Mouse (Mus musculus): Measurements from ENCODE around the gene Usp2. TPM values are rescaled to one million over a fixed set of nuclear protein-coding genes. Genes with fewer than 3 reads are reported as not detected.
A peak's percentile ranks its signal among the peaks of the same experiment; 100 is the strongest.

Gene Usp2
- total and polyA plus RNA-seq, 3 experiments = 2.1 to 2.3 (median 2.2) TPM

- Histone ChIP-seq H3K79me2 (replicated peaks; ENCODE audit: control insufficient read depth, extremely low read depth, insufficient read depth, poor library complexity, severe bottlenecking) (no peaks in the 10 kb centered on the region), H3K9me3 (replicated peaks; ENCODE audit: low read length) (no peaks in the 10 kb centered on the region), H3K27ac (ENCODE audit: insufficient read depth, low read depth) (no peak overlapping the region), H3K4me1 (ENCODE audit: control insufficient read depth in 1 of 2, insufficient read depth in 2 of 2) (peaks cover 11 to 46% of the 10 kb centered on the region in 2 experiments), H3K27me3 (replicated peaks) (peaks cover 66% of the 10 kb centered on the region), H3K36me3 (replicated peaks in 1 of 2; ENCODE audit: control insufficient read depth in 1 of 2, insufficient read depth in 1 of 2, low read length in 1 of 2) (no peaks in the 10 kb centered on the region), H3K9ac (ENCODE audit: insufficient read depth, low read depth) (no peak overlapping the region), H3K4me3 (replicated peaks in 1 of 3; ENCODE audit: low read depth in 2 of 3, low read length in 2 of 3, poor library complexity in 1 of 3) (peak overlapping the region in 2 of 3 experiments; percentile 41 to 43), H3K4me2 (ENCODE audit: insufficient read depth, low read depth, poor library complexity, severe bottlenecking) (peak overlapping the region; percentile 48)
- in situ Hi-C loops (cut with MboI; ENCODE audit: low pct_ligation_motif_present, low pct_unique_long_range_greater_than_20kb, low sequenced_read_pairs) (no loop called here), dilution Hi-C loops (cut with MboI; ENCODE audit: extremely low pct_ligation_motif_present, extremely low pct_unique_long_range_greater_than_20kb, low sequenced_read_pairs) (no loop called here)
- TF ChIP-seq ELF1 (IDR thresholded peaks at IDR 0.05; ENCODE audit: low read depth, low read length) (no peak), GABPA (IDR thresholded peaks at IDR 0.05; ENCODE audit: insufficient replicate concordance, low read depth, low read length) (no peak), USF2 (conservative IDR thresholded peaks at IDR 0.05; ENCODE audit: low read depth, low read length) (no peak), CHD2 (IDR thresholded peaks at IDR 0.05; ENCODE audit: low read length) (no peak), ZNF384 (IDR thresholded peaks at IDR 0.05; ENCODE audit: low read depth, low read length) (no peak), MAX (IDR thresholded peaks at IDR 0.05; ENCODE audit: low read length) (no peak), ZKSCAN1 (IDR thresholded peaks at IDR 0.05; ENCODE audit: borderline replicate concordance, low read depth, low read length) (no peak), E2F4 (IDR thresholded peaks at IDR 0.05; ENCODE audit: insufficient replicate concordance, low read depth, low read length) (no peak), POLR2A (IDR thresholded peaks at IDR 0.05; ENCODE audit: low read depth, low read length) (no peak), MEF2A (IDR thresholded peaks at IDR 0.05; ENCODE audit: borderline replicate concordance, low read depth, low read length) (no peak), TCF12 (IDR thresholded peaks at IDR 0.05; ENCODE audit: low read depth, low read length) (no peak), ZC3H11A (IDR thresholded peaks at IDR 0.05; ENCODE audit: low read depth, low read length) (no peak), IRF4 (IDR thresholded peaks at IDR 0.05; ENCODE audit: low read depth, low read length) (no peak), EP300 (IDR thresholded peaks at IDR 0.05; ENCODE audit: low read length) (no peak), PAX5 (IDR thresholded peaks at IDR 0.05; ENCODE audit: low read length) (no peak), USF1 (IDR thresholded peaks at IDR 0.05; ENCODE audit: low read depth, low read length) (no peak), MYC (IDR thresholded peaks at IDR 0.05; ENCODE audit: low read depth, low read length) (no peak), JUND (conservative IDR thresholded peaks at IDR 0.05; ENCODE audit: low read depth, low read length) (no peak)
- no peak for DNase-seq (ENCODE audit: extremely low read depth)
Observed at GRCm38 (mm10) chr9:44130581-44131275, 63.9 kb downstream of the Usp2 start.

- no peak overlapping the region for H3K4me3 ChIP-seq (replicated peaks in 1 of 3; ENCODE audit: low read depth in 2 of 3, low read length in 2 of 3, poor library complexity in 1 of 3)
- no peaks in the 10 kb centered on the region for H3K79me2 ChIP-seq (replicated peaks; ENCODE audit: control insufficient read depth, extremely low read depth, insufficient read depth, poor library complexity, severe bottlenecking)
- TF ChIP-seq NRF1 (IDR thresholded peaks at IDR 0.05; ENCODE audit: low read depth, low read length) = no peak
- no peak for TF ChIP-seq TBP (conservative IDR thresholded peaks at IDR 0.05; ENCODE audit: low read depth, low read length)
- TF ChIP-seq GABPA (IDR thresholded peaks at IDR 0.05; ENCODE audit: insufficient replicate concordance, low read depth, low read length) = no peak
- TF ChIP-seq SIN3A (IDR thresholded peaks at IDR 0.05; ENCODE audit: low read length) = no peak
- no peak for TF ChIP-seq CHD1 (IDR thresholded peaks at IDR 0.05; ENCODE audit: low read depth, low read length)
- no peak for TF ChIP-seq ZKSCAN1 (IDR thresholded peaks at IDR 0.05; ENCODE audit: borderline replicate concordance, low read depth, low read length)
- TF ChIP-seq MEF2A (IDR thresholded peaks at IDR 0.05; ENCODE audit: borderline replicate concordance, low read depth, low read length) = no peak
- TF ChIP-seq MXI1 (IDR thresholded peaks at IDR 0.05; ENCODE audit: low read depth, low read length) = no peak
- no peak for TF ChIP-seq UBTF (IDR thresholded peaks at IDR 0.05; ENCODE audit: low read depth, low read length)
- no peak for TF ChIP-seq HCFC1 (IDR thresholded peaks at IDR 0.05; ENCODE audit: low read depth, low read length)
- dilution Hi-C loops (cut with MboI; ENCODE audit: extremely low pct_ligation_motif_present, extremely low pct_unique_long_range_greater_than_20kb, low sequenced_read_pairs) (no loop called here), in situ Hi-C loops (cut with MboI; ENCODE audit: low pct_ligation_motif_present, low pct_unique_long_range_greater_than_20kb, low sequenced_read_pairs) (no loop called here)
- H3K9me3 ChIP-seq (replicated peaks; ENCODE audit: low read length) = no peaks in the 10 kb centered on the region
- H3K4me2 ChIP-seq (ENCODE audit: insufficient read depth, low read depth, poor library complexity, severe bottlenecking) = no peak overlapping the region
- no peak overlapping the region for H3K27ac ChIP-seq (ENCODE audit: insufficient read depth, low read depth)
- H3K4me1 ChIP-seq (ENCODE audit: control insufficient read depth in 1 of 2, insufficient read depth in 2 of 2) = peaks cover 11 to 42% of the 10 kb centered on the region in 2 experiments
- no peaks in the 10 kb centered on the region for H3K36me3 ChIP-seq (replicated peaks in 1 of 2; ENCODE audit: control insufficient read depth in 1 of 2, insufficient read depth in 1 of 2, low read length in 1 of 2)
- H3K9ac ChIP-seq (ENCODE audit: insufficient read depth, low read depth) = no peak overlapping the region
- DNase-seq (ENCODE audit: extremely low read depth) = no peak
- H3K27me3 ChIP-seq (replicated peaks) = peaks cover 69% of the 10 kb centered on the region
Observed at GRCm38 (mm10) chr9:44131276-44131590, 64.4 kb downstream of the Usp2 start.

Measured in CH12.LX (cell line).